Mouse (Mus musculus) lung, embryonic 16.5 days (tissue): ENCODE measurements around the gene Clmn. TPM values are rescaled to one million over a fixed set of nuclear protein-coding genes. Genes with fewer than 3 reads are reported as not detected.
A peak's percentile ranks its signal among the peaks of the same experiment; 100 is the strongest.

Experiments
- ATAC-seq: fragments of 200-750 bp; cut with Nextera tagmentation; 2 replicates; pipeline ENCODE4 v1.8.0; 2017; ENCODE audit warnings: low read depth, mild to moderate bottlenecking, moderate library complexity
- H3K27ac ChIP-seq: fragments of 300-500 bp; sonication (generic); 2 replicates; pipeline ENCODE4 v1.5.1; 2014; ENCODE audit warnings: mild to moderate bottlenecking, control low read depth, low read length
- H3K27me3 ChIP-seq: fragments of 300-500 bp; sonication (generic); 2 replicates; pipeline ENCODE4 v1.6.1; 2014; ENCODE audit warnings: low read depth, low read length, mixed read lengths; ENCODE audit not compliant: control insufficient read depth, insufficient read depth
- H3K36me3 ChIP-seq: fragments of 300-500 bp; sonication (generic); 2 replicates; pipeline ENCODE4 v1.6.1; 2014; ENCODE audit warnings: low read length; ENCODE audit not compliant: control insufficient read depth, insufficient read depth
- H3K4me1 ChIP-seq: fragments of 300-500 bp; sonication (generic); replicated peaks from 2 replicates; pipeline ENCODE4 v1.6.1; 2014; ENCODE audit warnings: low read length, mixed read lengths; ENCODE audit not compliant: control insufficient read depth, insufficient read depth
- H3K4me2 ChIP-seq: fragments of 300-500 bp; sonication (generic); 2 replicates; pipeline ENCODE4 v1.6.1; 2014; ENCODE audit warnings: low read depth, low read length, control low read depth
- H3K4me3 ChIP-seq: fragments of 300-500 bp; sonication (generic); 2 replicates; pipeline ENCODE4 v1.5.1; 2014; ENCODE audit warnings: mild to moderate bottlenecking, low read length, control low read depth
- H3K9ac ChIP-seq: fragments of 300-500 bp; sonication (generic); 2 replicates; pipeline ENCODE4 v1.6.1; 2014; ENCODE audit warnings: low read length, control low read depth
- H3K9me3 ChIP-seq: fragments of 300-500 bp; sonication (generic); 2 replicates; pipeline ENCODE4 v1.6.1; 2016; ENCODE audit warnings: low read length; ENCODE audit not compliant: control insufficient read depth
- WGBS: fragments of 180-500 bp; shearing (Covaris S2); extraction: QIAGEN DNeasy Blood & Tissue Kit; methylation state at CpG from one replicate; pipeline ENCODE4 v1.1.7; 2014; 5-methylcytosine and 5-hydroxymethylcytosine counted together
- polyA plus RNA-seq: library from polyadenylated mRNA; unstranded; fragments of >200 nt; fragmentation: Nextera tagmentation; extraction: Ambion mirVana; gene quantifications from 2 replicates; pipeline ENCODE4 v1.2.1, GENCODE M21; 2015

The Clmn gene
- polyA plus RNA-seq, 1 experiment from 2014 or later = 3.4 TPM

GRCm38 (mm10) chr12:104801494-104802260 is 63.2 kb downstream of the Clmn start:
- no peak overlapping the region for H3K4me2 ChIP-seq
- H3K4me1 ChIP-seq = 0 out of 2 replicates have a peak, but pooled peaks cover 2% of the 10 kb centered on the region
- H3K4me3 ChIP-seq = no peak overlapping the region
- no peak overlapping the region for H3K27ac ChIP-seq
- 39% methylated on average over 9 of the region's 9 CpGs for WGBS
- no peaks in the 10 kb centered on the region for H3K27me3 ChIP-seq
- no peak for ATAC-seq
- H3K9me3 ChIP-seq = peaks cover 2% of the 10 kb centered on the region; the same call in 1 of the 2 replicates
- H3K36me3 ChIP-seq = peaks cover 14% of the 10 kb centered on the region
- no peak overlapping the region for H3K9ac ChIP-seq

DNA sequence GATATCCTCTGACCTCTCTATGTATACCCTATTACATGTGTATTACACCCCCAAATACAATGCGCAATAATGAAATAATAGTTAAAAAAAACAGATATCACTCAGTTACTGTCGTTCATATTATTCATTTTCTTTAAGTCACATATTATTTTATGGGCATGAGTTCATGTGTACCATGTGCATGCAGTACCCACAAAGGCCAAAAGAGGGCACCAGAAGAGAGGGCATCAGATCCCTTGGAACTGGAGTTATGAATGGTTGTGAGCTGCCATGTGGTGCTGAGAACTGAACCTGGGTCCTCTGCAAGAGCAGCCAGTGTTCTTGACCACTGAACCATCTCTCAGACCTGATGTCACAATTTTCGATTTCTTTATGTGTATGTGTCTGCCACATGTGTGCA is 65.5 kb downstream of the Clmn start:
- H3K4me3 ChIP-seq = no peak overlapping the region
- no peak overlapping the region for H3K9ac ChIP-seq
- H3K27me3 ChIP-seq = no peaks in the 10 kb centered on the region
- peaks cover 2% of the 10 kb centered on the region; the same call in 1 of the 2 replicates for H3K9me3 ChIP-seq
- H3K36me3 ChIP-seq = peaks cover 14% of the 10 kb centered on the region
- 0 out of 2 replicates have a peak, but pooled peaks cover 2% of the 10 kb centered on the region for H3K4me1 ChIP-seq
- no peak overlapping the region for H3K27ac ChIP-seq
- 93% methylated on average over 3 of the region's 3 CpGs for WGBS
- no peak for ATAC-seq
- H3K4me2 ChIP-seq = no peak overlapping the region

DNA sequence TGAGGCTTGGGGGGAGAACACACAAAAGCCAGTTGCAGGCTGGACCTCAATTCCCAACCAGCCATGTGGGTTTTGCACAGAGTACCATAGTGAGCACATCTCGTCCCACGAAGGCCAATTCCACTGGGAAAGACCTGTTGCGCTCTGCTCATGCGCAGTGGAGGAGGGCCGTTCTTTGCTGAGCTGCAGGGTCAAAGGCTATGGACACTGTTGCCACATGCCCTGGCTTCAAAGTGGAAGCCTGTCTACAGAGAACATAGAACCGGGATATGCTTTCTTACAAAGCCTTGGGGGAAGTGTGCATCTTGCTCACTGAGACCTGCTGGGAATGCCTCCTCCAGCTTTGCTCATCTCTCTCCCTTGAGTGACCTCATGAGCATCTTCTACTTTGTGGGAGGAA is 67.0 kb downstream of the Clmn start:
- Histone ChIP-seq H3K4me3 (no peak overlapping the region), H3K36me3 (peaks cover 14% of the 10 kb centered on the region), H3K9me3 (peaks cover 2% of the 10 kb centered on the region; the same call in 1 of the 2 replicates), H3K4me1 (peaks cover 5% of the 10 kb centered on the region; the same call in 1 of the 2 replicates), H3K4me2 (no peak overlapping the region), H3K27me3 (no peaks in the 10 kb centered on the region), H3K27ac (no peak overlapping the region), H3K9ac (no peak overlapping the region)
- WGBS = 92% methylated on average over 6 of the region's 6 CpGs
- ATAC-seq = no peak

- Histone ChIP-seq H3K27me3 (no peaks in the 10 kb centered on the region), H3K4me1 (peaks cover 5% of the 10 kb centered on the region; the same call in 1 of the 2 replicates), H3K4me3 (no peak overlapping the region), H3K27ac (no peak overlapping the region), H3K9ac (no peak overlapping the region), H3K4me2 (no peak overlapping the region), H3K36me3 (peaks cover 14% of the 10 kb centered on the region), H3K9me3 (peaks cover 2% of the 10 kb centered on the region; the same call in 1 of the 2 replicates)
- 85% methylated on average over 10 of the region's 11 CpGs for WGBS
- ATAC-seq = no peak
Measured at GRCm38 (mm10) chr12:104796635-104797378, 68.1 kb downstream of the Clmn start.

DNA sequence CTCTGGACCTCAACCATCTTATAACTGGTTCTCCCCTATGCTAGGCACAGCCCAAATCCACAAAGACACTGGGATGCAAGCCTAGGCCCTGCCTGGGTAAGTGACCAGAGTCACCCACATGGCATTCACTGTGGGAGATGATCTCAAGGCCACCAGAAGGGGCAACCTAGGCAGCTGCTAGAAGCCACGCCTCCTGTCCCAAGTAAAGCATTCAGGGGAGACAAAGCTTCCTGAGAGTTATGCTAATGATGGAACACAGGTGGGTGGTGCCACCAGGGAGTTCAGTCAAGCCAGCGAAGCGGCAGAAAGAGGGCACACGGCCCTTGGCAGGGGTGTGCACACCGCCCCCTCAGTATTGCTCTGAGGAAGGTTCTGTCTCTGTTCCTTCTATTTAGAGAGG is 69.9 kb downstream of the Clmn start:
- 69% methylated on average over 5 of the region's 5 CpGs for WGBS
- peaks cover 3% of the 10 kb centered on the region; the same call in 1 of the 2 replicates for H3K4me1 ChIP-seq
- no peaks in the 10 kb centered on the region for H3K27me3 ChIP-seq
- H3K4me2 ChIP-seq = no peak overlapping the region
- no peak for ATAC-seq
- peaks cover 13% of the 10 kb centered on the region for H3K36me3 ChIP-seq
- no peak overlapping the region for H3K9ac ChIP-seq
- no peak overlapping the region for H3K27ac ChIP-seq
- peaks cover 2% of the 10 kb centered on the region; the same call in 1 of the 2 replicates for H3K9me3 ChIP-seq
- no peak overlapping the region for H3K4me3 ChIP-seq

GRCm38 (mm10) chr12:104793486-104793885 is 71.4 kb downstream of the Clmn start:
- Histone ChIP-seq H3K27ac (no peak overlapping the region), H3K4me3 (no peak overlapping the region), H3K4me1 (peaks cover 3% of the 10 kb centered on the region; the same call in 1 of the 2 replicates), H3K9ac (no peak overlapping the region), H3K4me2 (no peak overlapping the region), H3K9me3 (no peaks in the 10 kb centered on the region), H3K27me3 (no peaks in the 10 kb centered on the region), H3K36me3 (0 out of 2 replicates have a peak, but pooled peaks cover 3% of the 10 kb centered on the region)
- 37% methylated on average over 12 of the region's 12 CpGs for WGBS
- no peak for ATAC-seq

- peak; percentile 69 for ATAC-seq
- Histone ChIP-seq H3K27me3 (no peaks in the 10 kb centered on the region), H3K27ac (no peak overlapping the region; the same call in 1 of the 2 replicates), H3K9ac (no peak overlapping the region), H3K9me3 (no peaks in the 10 kb centered on the region), H3K4me2 (no peak overlapping the region), H3K36me3 (no peaks in the 10 kb centered on the region), H3K4me3 (no peak overlapping the region), H3K4me1 (no peaks in the 10 kb centered on the region; the same call in 1 of the 2 replicates)
- 52% methylated on average over 1 of the region's 1 CpGs for WGBS
Measured at GRCm38 (mm10) chr12:104777603-104778002, 87.3 kb downstream of the Clmn start.

GRCm38 (mm10) chr12:104771941-104772340 is 92.9 kb downstream of the Clmn start:
- ATAC-seq = no peak
- H3K4me2 ChIP-seq = no peak overlapping the region
- no peaks in the 10 kb centered on the region for H3K9me3 ChIP-seq
- H3K36me3 ChIP-seq = no peaks in the 10 kb centered on the region
- H3K9ac ChIP-seq = no peak overlapping the region
- H3K27ac ChIP-seq = no peak overlapping the region
- H3K4me3 ChIP-seq = no peak overlapping the region
- no peaks in the 10 kb centered on the region for H3K27me3 ChIP-seq
- WGBS = 91% methylated on average over 2 of the region's 2 CpGs
- no peaks in the 10 kb centered on the region for H3K4me1 ChIP-seq

DNA sequence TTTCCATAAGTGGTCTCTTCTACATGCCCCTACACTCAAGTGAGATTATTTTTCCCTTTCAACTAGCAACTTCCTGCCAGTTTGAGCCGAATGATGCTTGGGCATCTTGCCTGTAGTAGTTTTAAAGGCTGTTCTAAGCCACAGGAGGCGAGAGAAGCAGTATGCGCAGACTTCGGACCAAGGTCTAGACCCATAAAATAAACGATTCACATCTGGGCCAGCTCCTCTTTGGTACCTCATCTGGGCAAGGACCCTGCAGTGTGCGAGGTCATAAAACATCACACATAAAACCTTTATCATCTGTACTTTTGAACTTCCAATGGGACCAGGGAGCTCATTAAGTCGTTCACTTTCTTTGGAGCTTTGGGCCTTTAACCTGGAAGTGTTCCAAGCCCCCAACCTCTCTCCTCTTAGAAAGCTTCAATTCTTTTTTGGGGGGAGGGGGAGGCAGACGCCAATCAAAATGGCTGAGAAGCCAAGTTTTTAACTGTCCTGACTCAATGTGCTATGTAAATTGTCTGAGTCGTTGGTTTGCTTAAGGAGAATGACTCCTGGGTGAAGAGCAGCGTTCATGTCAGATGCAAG is 95.6 kb downstream of the Clmn start:
- H3K9me3 ChIP-seq = no peaks in the 10 kb centered on the region
- no peak for ATAC-seq
- H3K4me3 ChIP-seq = no peak overlapping the region
- H3K9ac ChIP-seq = no peak overlapping the region
- no peaks in the 10 kb centered on the region for H3K36me3 ChIP-seq
- 50% methylated on average over 10 of the region's 10 CpGs for WGBS
- H3K4me1 ChIP-seq = no peaks in the 10 kb centered on the region
- H3K27me3 ChIP-seq = no peaks in the 10 kb centered on the region
- H3K27ac ChIP-seq = no peak overlapping the region
- H3K4me2 ChIP-seq = no peak overlapping the region
